Mouse (Mus musculus) midbrain, embryonic 13.5 days (tissue): ENCODE results near the gene Gm5431. TPM values are rescaled to one million over a fixed set of nuclear protein-coding genes. Genes with fewer than 3 reads are reported as not detected.

Experiments used
- ATAC-seq: fragments of 200-750 bp; cut with Nextera tagmentation; 2 replicates; pipeline ENCODE4 v1.8.0; 2017; ENCODE audit warnings: mild to moderate bottlenecking, moderate TSS enrichment, moderate library complexity
- H3K27ac ChIP-seq: fragments of 300-500 bp; sonication (generic); 2 replicates; pipeline ENCODE4 v1.5.1; 2015; ENCODE audit warnings: inconsistent platforms, mild to moderate bottlenecking, moderate library complexity
- H3K27me3 ChIP-seq: fragments of 300-500 bp; sonication (generic); 2 replicates; pipeline ENCODE4 v1.6.1; 2015; ENCODE audit warnings: mild to moderate bottlenecking, inconsistent platforms
- H3K36me3 ChIP-seq: fragments of 300-500 bp; sonication (generic); 2 replicates; pipeline ENCODE4 v1.6.1; 2015; ENCODE audit warnings: mild to moderate bottlenecking, inconsistent platforms
- H3K4me1 ChIP-seq: fragments of 300-500 bp; sonication (generic); replicated peaks from 2 replicates; pipeline ENCODE4 v1.6.1; 2015; ENCODE audit warnings: inconsistent platforms
- H3K4me2 ChIP-seq: fragments of 300-500 bp; sonication (generic); replicated peaks from 2 replicates; pipeline ENCODE4 v1.6.1; 2015; ENCODE audit warnings: moderate library complexity, mild to moderate bottlenecking, inconsistent platforms
- H3K4me3 ChIP-seq: fragments of 300-500 bp; sonication (generic); replicated peaks from 2 replicates; pipeline ENCODE4 v1.5.1; 2015; ENCODE audit warnings: mild to moderate bottlenecking, inconsistent platforms
- H3K9ac ChIP-seq: fragments of 300-500 bp; sonication (generic); replicated peaks from 2 replicates; pipeline ENCODE4 v1.6.1; 2015; ENCODE audit warnings: mild to moderate bottlenecking, inconsistent platforms
- H3K9me3 ChIP-seq: fragments of 300-500 bp; sonication (generic); 2 replicates; pipeline ENCODE4 v1.6.1; 2016; ENCODE audit warnings: mild to moderate bottlenecking, inconsistent platforms
- WGBS: fragments of 180-500 bp; shearing (Covaris S2); methylation state at CpG from one replicate; pipeline ENCODE4 v1.1.7; 2015; 5-methylcytosine and 5-hydroxymethylcytosine counted together
- polyA plus RNA-seq: library from polyadenylated mRNA; unstranded; fragments of >200 nt; fragmentation: Nextera tagmentation; extraction: Ambion mirVana; gene quantifications from 2 replicates; pipeline ENCODE4 v1.2.1, GENCODE M21; 2015

The Gm5431 gene
- polyA plus RNA-seq, 1 experiment from 2014 or later = 0.17 TPM

- ATAC-seq = no peak
- no peaks in the 10 kb centered on the region for H3K36me3 ChIP-seq
- WGBS = 82% methylated on average over 7 of the region's 7 CpGs
- peaks cover 16% of the 10 kb centered on the region for H3K4me1 ChIP-seq
- peaks cover 20% of the 10 kb centered on the region for H3K27me3 ChIP-seq
- H3K4me3 ChIP-seq = no peak overlapping the region
- no peak overlapping the region for H3K9ac ChIP-seq
- no peaks in the 10 kb centered on the region for H3K9me3 ChIP-seq
- H3K4me2 ChIP-seq = no peak overlapping the region
- no peak overlapping the region for H3K27ac ChIP-seq
Measured at GRCm38 (mm10) chr11:48869380-48870110, 32.5 kb downstream of the Gm5431 start.

GRCm38 (mm10) chr11:48866481-48866880, 35.5 kb downstream of the Gm5431 start:
- Histone ChIP-seq H3K9me3 (no peaks in the 10 kb centered on the region), H3K27me3 (peaks cover 4% of the 10 kb centered on the region; the same call in 1 of the 2 replicates), H3K4me2 (no peak overlapping the region), H3K4me3 (no peak overlapping the region), H3K9ac (no peak overlapping the region), H3K36me3 (no peaks in the 10 kb centered on the region), H3K27ac (no peak overlapping the region), H3K4me1 (peaks cover 7% of the 10 kb centered on the region)
- no peak for ATAC-seq
- 95% methylated on average over 9 of the region's 9 CpGs for WGBS

- Histone ChIP-seq H3K4me3 (no peak overlapping the region), H3K36me3 (no peaks in the 10 kb centered on the region), H3K4me2 (no peak overlapping the region), H3K27me3 (peaks cover 14% of the 10 kb centered on the region), H3K9ac (no peak overlapping the region), H3K27ac (no peak overlapping the region), H3K9me3 (no peaks in the 10 kb centered on the region), H3K4me1 (peaks cover 1% of the 10 kb centered on the region; the same call in 1 of the 2 replicates)
- WGBS = 88% methylated on average over 3 of the region's 3 CpGs
- no peak for ATAC-seq
Measured at GRCm38 (mm10) chr11:48863808-48864207, 38.2 kb downstream of the Gm5431 start.

GRCm38 (mm10) chr11:48862784-48863319, 39.2 kb downstream of the Gm5431 start:
- Histone ChIP-seq H3K4me3 (no peak overlapping the region), H3K9ac (no peak overlapping the region), H3K9me3 (no peaks in the 10 kb centered on the region), H3K27me3 (peaks cover 14% of the 10 kb centered on the region), H3K4me1 (peaks cover 11% of the 10 kb centered on the region), H3K4me2 (no peak overlapping the region), H3K36me3 (no peaks in the 10 kb centered on the region), H3K27ac (no peak overlapping the region)
- WGBS = 74% methylated on average over 1 of the region's 1 CpGs
- ATAC-seq = no peak

- no peak for ATAC-seq
- Histone ChIP-seq H3K27me3 (peaks cover 16% of the 10 kb centered on the region), H3K36me3 (no peaks in the 10 kb centered on the region), H3K4me1 (peaks cover 33% of the 10 kb centered on the region), H3K9me3 (no peaks in the 10 kb centered on the region), H3K9ac (no peak overlapping the region; the same call in 1 of the 2 replicates), H3K4me3 (peak overlapping the region; percentile 50), H3K4me2 (peak overlapping the region; percentile 93), H3K27ac (no peak overlapping the region)
- under 1% methylated on average over 6 of the region's 6 CpGs for WGBS
Measured at GRCm38 (mm10) chr11:48859014-48859413, 43.0 kb downstream of the Gm5431 start.

GRCm38 (mm10) chr11:48853474-48854180, 48.4 kb downstream of the Gm5431 start:
- H3K9ac ChIP-seq = peak overlapping the region; percentile 62
- no peak overlapping the region for H3K27ac ChIP-seq
- H3K4me1 ChIP-seq = peaks cover 42% of the 10 kb centered on the region
- peak overlapping the region; percentile 93 for H3K4me2 ChIP-seq
- peaks cover 10% of the 10 kb centered on the region for H3K27me3 ChIP-seq
- no peaks in the 10 kb centered on the region for H3K9me3 ChIP-seq
- peak overlapping the region; percentile 50 for H3K4me3 ChIP-seq
- ATAC-seq = peak; percentile 70
- no peaks in the 10 kb centered on the region for H3K36me3 ChIP-seq
- WGBS = under 1% methylated on average over 31 of the region's 31 CpGs

- Histone ChIP-seq H3K4me2 (peak overlapping the region; percentile 93), H3K4me1 (peaks cover 34% of the 10 kb centered on the region), H3K36me3 (no peaks in the 10 kb centered on the region), H3K4me3 (peak overlapping the region; percentile 50), H3K9ac (peak overlapping the region; percentile 62), H3K27ac (no peak overlapping the region), H3K9me3 (no peaks in the 10 kb centered on the region), H3K27me3 (peaks cover 14% of the 10 kb centered on the region)
- peak; percentile 48 for ATAC-seq
- 9% methylated on average over 23 of the region's 23 CpGs for WGBS
Measured at GRCm38 (mm10) chr11:48852624-48853473, 49.2 kb downstream of the Gm5431 start.

GRCm38 (mm10) chr11:48852190-48852589, 49.8 kb downstream of the Gm5431 start:
- Histone ChIP-seq H3K9me3 (no peaks in the 10 kb centered on the region), H3K27me3 (peaks cover 14% of the 10 kb centered on the region), H3K27ac (no peak overlapping the region), H3K4me3 (peak overlapping the region; percentile 50), H3K4me2 (peak overlapping the region; percentile 93), H3K9ac (no peak overlapping the region), H3K36me3 (no peaks in the 10 kb centered on the region), H3K4me1 (peaks cover 29% of the 10 kb centered on the region)
- no peak for ATAC-seq
- 78% methylated on average over 4 of the region's 4 CpGs for WGBS

GRCm38 (mm10) chr11:48851270-48851995, 50.6 kb downstream of the Gm5431 start:
- Histone ChIP-seq H3K27ac (no peak overlapping the region), H3K9ac (no peak overlapping the region), H3K36me3 (no peaks in the 10 kb centered on the region), H3K4me2 (no peak overlapping the region), H3K4me1 (peaks cover 27% of the 10 kb centered on the region), H3K27me3 (peaks cover 14% of the 10 kb centered on the region), H3K4me3 (no peak overlapping the region), H3K9me3 (no peaks in the 10 kb centered on the region)
- WGBS = 81% methylated on average over 4 of the region's 4 CpGs
- no peak for ATAC-seq

GRCm38 (mm10) chr11:48850240-48850639, 51.8 kb downstream of the Gm5431 start:
- no peak overlapping the region for H3K27ac ChIP-seq
- no peaks in the 10 kb centered on the region for H3K9me3 ChIP-seq
- H3K36me3 ChIP-seq = no peaks in the 10 kb centered on the region
- peaks cover 24% of the 10 kb centered on the region for H3K4me1 ChIP-seq
- H3K27me3 ChIP-seq = peaks cover 18% of the 10 kb centered on the region
- no peak for ATAC-seq
- no peak overlapping the region for H3K4me3 ChIP-seq
- 65% methylated on average over 2 of the region's 2 CpGs for WGBS
- H3K4me2 ChIP-seq = no peak overlapping the region
- H3K9ac ChIP-seq = no peak overlapping the region

GRCm38 (mm10) chr11:48846881-48847280, 55.1 kb downstream of the Gm5431 start:
- whole genome bisulfite sequencing = 68% methylated on average over 5 of the region's 5 CpGs
- no peaks in the 10 kb centered on the region for H3K36me3 ChIP-seq
- H3K9me3 ChIP-seq = no peaks in the 10 kb centered on the region
- no peak for ATAC-seq
- H3K4me1 ChIP-seq = no peaks in the 10 kb centered on the region
- no peak overlapping the region for H3K4me2 ChIP-seq
- H3K27me3 ChIP-seq = peaks cover 17% of the 10 kb centered on the region
- no peak overlapping the region for H3K27ac ChIP-seq
- H3K4me3 ChIP-seq = no peak overlapping the region
- no peak overlapping the region for H3K9ac ChIP-seq
